Mouse (Mus musculus): ENCODE results near the gene Dapk2. TPM values are rescaled to one million over a fixed set of nuclear protein-coding genes. Genes with fewer than 3 reads are reported as not detected.

The Dapk2 gene
- total RNA-seq, 4 experiments from 2014 or later, result 0.43 to 1.5 (median 0.69) TPM

- DNase-seq (ENCODE audit: low spot score in 2 of 2), result no peak
Measured at GRCm38 (mm10) chr9:66184572-66184971, 26.5 kb downstream of the Dapk2 start.

- DNase-seq (ENCODE audit: low spot score in 2 of 2), result no peak
Measured at GRCm38 (mm10) chr9:66186426-66186825, 28.4 kb downstream of the Dapk2 start.

GRCm38 (mm10) chr9:66189026-66189425 is 31.0 kb downstream of the Dapk2 start:
- DNase-seq (ENCODE audit: low spot score in 2 of 2), result no peak

- no peak for DNase-seq (ENCODE audit: low spot score in 2 of 2)
Measured at GRCm38 (mm10) chr9:66194003-66194402, 36.0 kb downstream of the Dapk2 start.

- no peak for DNase-seq (ENCODE audit: low spot score in 2 of 2)
Measured at GRCm38 (mm10) chr9:66196561-66196960, 38.5 kb downstream of the Dapk2 start.

GRCm38 (mm10) chr9:66198533-66198932 is 40.5 kb downstream of the Dapk2 start:
- DNase-seq (ENCODE audit: low spot score in 2 of 2), result no peak

GRCm38 (mm10) chr9:66199657-66200410 is 41.8 kb downstream of the Dapk2 start:
- no peak for DNase-seq (ENCODE audit: low spot score in 2 of 2)

- no peak for DNase-seq (ENCODE audit: low spot score in 2 of 2)
Measured at GRCm38 (mm10) chr9:66200411-66200789, 42.4 kb downstream of the Dapk2 start.

- no peak for DNase-seq (ENCODE audit: low spot score in 2 of 2)
Measured at GRCm38 (mm10) chr9:66201665-66202064, 43.6 kb downstream of the Dapk2 start.

GRCm38 (mm10) chr9:66202463-66202862 is 44.4 kb downstream of the Dapk2 start:
- no peak for DNase-seq (ENCODE audit: low spot score in 2 of 2)

GRCm38 (mm10) chr9:66205702-66206101 is 47.7 kb downstream of the Dapk2 start:
- peak; percentile 10 to 31 for DNase-seq (ENCODE audit: low spot score in 2 of 2)

- no peak for DNase-seq (ENCODE audit: low spot score in 2 of 2)
Measured at GRCm38 (mm10) chr9:66206825-66207224, 48.8 kb downstream of the Dapk2 start.

GRCm38 (mm10) chr9:66211420-66211819 is 53.4 kb downstream of the Dapk2 start:
- no peak for DNase-seq (ENCODE audit: low spot score in 2 of 2)

- DNase-seq (ENCODE audit: low spot score in 2 of 2), result no peak
Measured at GRCm38 (mm10) chr9:66212088-66212487, 54.1 kb downstream of the Dapk2 start.

- no peak for DNase-seq (ENCODE audit: low spot score in 2 of 2)
Measured at GRCm38 (mm10) chr9:66212802-66213201, 54.8 kb downstream of the Dapk2 start.

- DNase-seq (ENCODE audit: low spot score in 2 of 2), result no peak
Measured at GRCm38 (mm10) chr9:66213386-66214032, 55.5 kb downstream of the Dapk2 start.

GRCm38 (mm10) chr9:66215551-66215950 is 57.5 kb downstream of the Dapk2 start:
- no peak for DNase-seq (ENCODE audit: low spot score in 2 of 2)

- no peak for DNase-seq (ENCODE audit: low spot score in 2 of 2)
Measured at GRCm38 (mm10) chr9:66217970-66218369, 59.9 kb downstream of the Dapk2 start.

GRCm38 (mm10) chr9:66218917-66219725 is 61.1 kb downstream of the Dapk2 start:
- no peak for DNase-seq (ENCODE audit: low spot score in 2 of 2)

- DNase-seq (ENCODE audit: low spot score in 2 of 2), result no peak
Measured at GRCm38 (mm10) chr9:66223872-66224271, 65.8 kb downstream of the Dapk2 start.

GRCm38 (mm10) chr9:66225737-66226485 is 67.9 kb downstream of the Dapk2 start:
- DNase-seq (ENCODE audit: low spot score in 2 of 2), result no peak
